Mouse (Mus musculus) embryonic facial prominence, embryonic 11.5 days (tissue): Measurements from ENCODE around the gene Ubqln4. TPM values are rescaled to one million over a fixed set of nuclear protein-coding genes. Genes with fewer than 3 reads are reported as not detected.

Experiments
- ATAC-seq: fragments of 200-750 bp; cut with Nextera tagmentation; replicated peaks from 2 replicates; pipeline ENCODE4 v1.8.0; 2017; ENCODE audit warnings: low read depth; ENCODE audit not compliant: insufficient number of reproducible peaks, low FRiP score, low TSS enrichment
- DNase-seq: peaks from one replicate; pipeline ENCODE4 v3.0.0-alpha.2; 2015; ENCODE audit warnings: low spot score
- H3K27ac ChIP-seq: fragments of 300-500 bp; sonication (generic); replicated peaks from 2 replicates; pipeline ENCODE4 v1.5.1; 2014; ENCODE audit warnings: mild to moderate bottlenecking, low read depth, low read length, control low read depth
- H3K27me3 ChIP-seq: fragments of 300-500 bp; sonication (generic); 2 replicates; pipeline ENCODE4 v1.6.1; 2014; ENCODE audit warnings: mild to moderate bottlenecking, low read length, moderate library complexity, mixed read lengths; ENCODE audit not compliant: control insufficient read depth, insufficient read depth
- H3K36me3 ChIP-seq: fragments of 300-500 bp; sonication (generic); replicated peaks from 2 replicates; pipeline ENCODE4 v1.6.1; 2014; ENCODE audit warnings: low read depth, mild to moderate bottlenecking, low read length, moderate library complexity, mixed read lengths; ENCODE audit not compliant: control insufficient read depth, insufficient read depth
- H3K4me1 ChIP-seq: fragments of 300-500 bp; sonication (generic); 2 replicates; pipeline ENCODE4 v1.6.1; 2014; ENCODE audit warnings: low read length, mixed read lengths; ENCODE audit not compliant: control insufficient read depth, insufficient read depth
- H3K4me2 ChIP-seq: fragments of 300-500 bp; sonication (generic); 2 replicates; pipeline ENCODE4 v1.6.1; 2014; ENCODE audit warnings: low read depth, mild to moderate bottlenecking, control low read depth, low read length, moderate library complexity
- H3K4me3 ChIP-seq: fragments of 300-500 bp; sonication (generic); 2 replicates; pipeline ENCODE4 v1.5.1; 2014; ENCODE audit warnings: low read depth, low read length, control low read depth
- H3K9ac ChIP-seq: fragments of 300-500 bp; sonication (generic); replicated peaks from 2 replicates; pipeline ENCODE4 v1.6.1; 2014; ENCODE audit warnings: mild to moderate bottlenecking, control low read depth, low read length
- H3K9me3 ChIP-seq: fragments of 300-500 bp; sonication (generic); replicated peaks from 2 replicates; pipeline ENCODE4 v1.6.1; 2016; ENCODE audit warnings: mild to moderate bottlenecking, low read length, inconsistent platforms, mixed read lengths; ENCODE audit not compliant: control insufficient read depth
- WGBS: fragments of 180-500 bp; shearing (Covaris S2); extraction: QIAGEN DNeasy Blood & Tissue Kit; methylation state at CpG from one replicate; pipeline ENCODE4 v1.1.7; 2014; 5-methylcytosine and 5-hydroxymethylcytosine counted together
- polyA plus RNA-seq: library from polyadenylated mRNA; unstranded; fragments of >200 nt; fragmentation: Nextera tagmentation; extraction: Ambion mirVana; gene quantifications from 2 replicates; pipeline ENCODE4 v1.2.1, GENCODE M21; 2014

Gene Ubqln4
- polyA plus RNA-seq, 1 experiment from 2014 or later, result 62.1 TPM

- Histone ChIP-seq H3K9ac (peak overlapping the region; percentile 37; the same call in 1 of the 2 replicates), H3K27me3 (no peaks in the 10 kb centered on the region), H3K4me2 (peak overlapping the region; percentile 45), H3K4me3 (peak overlapping the region; percentile 9; the same call in 1 of the 2 replicates), H3K36me3 (no peaks in the 10 kb centered on the region), H3K27ac (no peak overlapping the region), H3K4me1 (no peaks in the 10 kb centered on the region; the same call in 1 of the 2 replicates), H3K9me3 (no peaks in the 10 kb centered on the region)
- under 1% methylated on average over 20 of the region's 20 CpGs for WGBS
- DNase-seq, result peak; percentile 93
- ATAC-seq, result peak; percentile 86
These were observed 53.7 kb downstream of the Ubqln4 start for GRCm38 (mm10) chr3:88607065-88607757.

- H3K9ac ChIP-seq, result peak overlapping the region; percentile 37; the same call in 1 of the 2 replicates
- DNase-seq (no peak), ATAC-seq (peak; percentile 49; the same call in 1 of the 2 replicates)
- H3K36me3 ChIP-seq, result no peaks in the 10 kb centered on the region
- no peaks in the 10 kb centered on the region; the same call in 1 of the 2 replicates for H3K4me1 ChIP-seq
- H3K4me3 ChIP-seq, result 0 out of 2 replicates have a peak overlapping the region, but pooled peaks have one; percentile 9
- H3K9me3 ChIP-seq, result no peaks in the 10 kb centered on the region
- 24% methylated on average over 10 of the region's 10 CpGs for WGBS
- H3K4me2 ChIP-seq, result peak overlapping the region; percentile 39
- no peaks in the 10 kb centered on the region for H3K27me3 ChIP-seq
- H3K27ac ChIP-seq, result no peak overlapping the region
These were observed 54.2 kb downstream of the Ubqln4 start for GRCm38 (mm10) chr3:88607758-88608138.

- DNase-seq (no peak), ATAC-seq (no peak)
- no peaks in the 10 kb centered on the region for H3K27me3 ChIP-seq
- no peak overlapping the region for H3K9ac ChIP-seq
- WGBS, result 62% methylated on average over 4 of the region's 4 CpGs
- H3K4me2 ChIP-seq, result no peak overlapping the region
- H3K4me3 ChIP-seq, result no peak overlapping the region
- no peak overlapping the region for H3K27ac ChIP-seq
- H3K4me1 ChIP-seq, result no peaks in the 10 kb centered on the region; the same call in 1 of the 2 replicates
- H3K9me3 ChIP-seq, result no peaks in the 10 kb centered on the region
- H3K36me3 ChIP-seq, result no peaks in the 10 kb centered on the region
These were observed 55.5 kb downstream of the Ubqln4 start for GRCm38 (mm10) chr3:88609066-88609465.

GRCm38 (mm10) chr3:88614418-88614817 is 60.9 kb downstream of the Ubqln4 start:
- Histone ChIP-seq H3K27me3 (no peaks in the 10 kb centered on the region), H3K4me3 (no peak overlapping the region), H3K4me2 (no peak overlapping the region), H3K36me3 (no peaks in the 10 kb centered on the region), H3K9me3 (no peaks in the 10 kb centered on the region), H3K27ac (no peak overlapping the region), H3K4me1 (no peaks in the 10 kb centered on the region), H3K9ac (no peak overlapping the region)
- WGBS, result 76% methylated on average over 8 of the region's 8 CpGs
- DNase-seq (no peak), ATAC-seq (no peak)

- no peak for ATAC-seq
These were observed 61.6 kb downstream of the Ubqln4 start for GRCm38 (mm10) chr3:88615117-88615516.

GRCm38 (mm10) chr3:88615902-88616391 is 62.4 kb downstream of the Ubqln4 start:
- WGBS, result 47% methylated on average over 9 of the region's 9 CpGs
- Histone ChIP-seq H3K4me3 (peak overlapping the region; percentile 2; the same call in 1 of the 2 replicates), H3K9me3 (no peaks in the 10 kb centered on the region), H3K9ac (peak overlapping the region; percentile 1; the same call in 1 of the 2 replicates), H3K27ac (no peak overlapping the region), H3K4me2 (peak overlapping the region; percentile 10; the same call in 1 of the 2 replicates), H3K36me3 (no peaks in the 10 kb centered on the region), H3K4me1 (no peaks in the 10 kb centered on the region), H3K27me3 (no peaks in the 10 kb centered on the region)
- ATAC-seq (no peak), DNase-seq (no peak)

More at GRCm38 (mm10) chr3:88615117-88615516, 61.6 kb downstream of the Ubqln4 start:
- H3K4me1 ChIP-seq, result no peaks in the 10 kb centered on the region
- H3K27ac ChIP-seq, result no peak overlapping the region
- no peak for DNase-seq
- H3K4me3 ChIP-seq, result no peak overlapping the region
- H3K27me3 ChIP-seq, result no peaks in the 10 kb centered on the region
- H3K36me3 ChIP-seq, result no peaks in the 10 kb centered on the region
- WGBS, result 48% methylated on average over 5 of the region's 5 CpGs
- no peak overlapping the region for H3K4me2 ChIP-seq
- H3K9me3 ChIP-seq, result no peaks in the 10 kb centered on the region
- no peak overlapping the region for H3K9ac ChIP-seq

GRCm38 (mm10) chr3:88616951-88617500 is 63.5 kb downstream of the Ubqln4 start:
- 76% methylated on average over 3 of the region's 3 CpGs for WGBS
- no peak overlapping the region for H3K27ac ChIP-seq
- no peak for DNase-seq
- no peak overlapping the region for H3K9ac ChIP-seq
- H3K27me3 ChIP-seq, result no peaks in the 10 kb centered on the region
- ATAC-seq, result no peak
- no peaks in the 10 kb centered on the region for H3K36me3 ChIP-seq
- H3K4me2 ChIP-seq, result no peak overlapping the region
- no peaks in the 10 kb centered on the region for H3K4me1 ChIP-seq
- no peak overlapping the region for H3K4me3 ChIP-seq
- H3K9me3 ChIP-seq, result no peaks in the 10 kb centered on the region
